Mouse (Mus musculus) E14TG2a.4 (cell line): ENCODE results near the gene Ppp2r5d.

Experiments
- CTCF ChIP-seq: conservative IDR thresholded peaks from 2 replicates; pipeline ENCODE4 v1.5.1; 2014; ENCODE audit warnings: low read length
- NANOG ChIP-seq: IDR thresholded peaks from 2 replicates; pipeline ENCODE4 v1.6.1; 2014; ENCODE audit warnings: borderline replicate concordance, low read length, mixed read lengths
- POU5F1 ChIP-seq: IDR thresholded peaks from 2 replicates; pipeline ENCODE4 v1.6.1; 2014; ENCODE audit warnings: low read length, borderline replicate concordance

DNA sequence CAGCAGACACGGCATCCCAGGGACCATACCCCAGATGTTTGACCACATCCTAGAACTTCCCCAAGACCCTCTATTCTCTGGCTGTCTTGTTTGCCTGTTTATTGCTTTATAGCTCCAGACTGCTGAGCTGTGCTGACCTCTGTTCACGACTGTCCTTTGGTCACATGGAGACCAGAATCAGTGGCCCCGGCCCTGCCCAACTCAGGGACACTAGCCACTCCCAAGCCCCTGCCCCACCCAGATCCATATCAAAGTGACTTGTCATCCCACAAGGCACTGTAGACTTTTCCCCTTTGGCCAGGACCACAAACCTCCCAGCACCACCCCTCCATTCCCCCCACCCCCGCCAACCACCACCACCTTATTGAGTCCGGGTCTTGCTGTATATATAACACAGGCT, 5.7 kb downstream of the Ppp2r5d start:
- no peak for TF ChIP-seq CTCF
- TF ChIP-seq NANOG, result no peak
- no peak for TF ChIP-seq POU5F1
